Mouse (Mus musculus) midbrain, embryonic 12.5 days (tissue): Measurements from ENCODE around the gene Gm3012. TPM values are rescaled to one million over a fixed set of nuclear protein-coding genes. Genes with fewer than 3 reads are reported as not detected.
"Not testable (repeated sequence)": the region's sequence is repeated elsewhere in the genome, so short reads cannot be mapped to it uniquely, and the experiment has no call there.

ENCODE experiments used
- ATAC-seq: fragments of 200-750 bp; cut with Nextera tagmentation; 2 replicates; pipeline ENCODE4 v1.8.0; 2017; ENCODE audit warnings: low read depth, moderate TSS enrichment, moderate library complexity; ENCODE audit not compliant: low FRiP score
- H3K27ac ChIP-seq: fragments of 300-500 bp; sonication (generic); replicated peaks from 2 replicates; pipeline ENCODE4 v1.5.1; 2016; ENCODE audit warnings: mild to moderate bottlenecking
- H3K27me3 ChIP-seq: fragments of 300-500 bp; sonication (generic); 2 replicates; pipeline ENCODE4 v1.6.1; 2016; ENCODE audit warnings: mild to moderate bottlenecking
- H3K36me3 ChIP-seq: fragments of 300-500 bp; sonication (generic); 2 replicates; pipeline ENCODE4 v1.6.1; 2016
- H3K4me1 ChIP-seq: fragments of 300-500 bp; sonication (generic); 2 replicates; pipeline ENCODE4 v1.6.1; 2016
- H3K4me2 ChIP-seq: fragments of 300-500 bp; sonication (generic); replicated peaks from 2 replicates; pipeline ENCODE4 v1.6.1; 2016; ENCODE audit warnings: mild to moderate bottlenecking, moderate library complexity
- H3K4me3 ChIP-seq: fragments of 300-500 bp; sonication (generic); 2 replicates; pipeline ENCODE4 v1.5.1; 2016; ENCODE audit warnings: mild to moderate bottlenecking
- H3K9ac ChIP-seq: fragments of 300-500 bp; sonication (generic); replicated peaks from 2 replicates; pipeline ENCODE4 v1.6.1; 2016; ENCODE audit warnings: mild to moderate bottlenecking, moderate library complexity
- H3K9me3 ChIP-seq: fragments of 300-500 bp; sonication (generic); 2 replicates; pipeline ENCODE4 v1.6.1; 2016; ENCODE audit warnings: mild to moderate bottlenecking
- WGBS: fragments of 180-500 bp; shearing (Covaris S2); methylation state at CpG from one replicate; pipeline ENCODE4 v1.1.7; 2016; 5-methylcytosine and 5-hydroxymethylcytosine counted together
- polyA plus RNA-seq: library from polyadenylated mRNA; unstranded; fragments of >200 nt; fragmentation: Nextera tagmentation; extraction: Ambion mirVana; gene quantifications from 2 replicates; pipeline ENCODE4 v1.2.1, GENCODE M21; 2016

Gm3012 gene
- not detected in 2 replicates for polyA plus RNA-seq

DNA sequence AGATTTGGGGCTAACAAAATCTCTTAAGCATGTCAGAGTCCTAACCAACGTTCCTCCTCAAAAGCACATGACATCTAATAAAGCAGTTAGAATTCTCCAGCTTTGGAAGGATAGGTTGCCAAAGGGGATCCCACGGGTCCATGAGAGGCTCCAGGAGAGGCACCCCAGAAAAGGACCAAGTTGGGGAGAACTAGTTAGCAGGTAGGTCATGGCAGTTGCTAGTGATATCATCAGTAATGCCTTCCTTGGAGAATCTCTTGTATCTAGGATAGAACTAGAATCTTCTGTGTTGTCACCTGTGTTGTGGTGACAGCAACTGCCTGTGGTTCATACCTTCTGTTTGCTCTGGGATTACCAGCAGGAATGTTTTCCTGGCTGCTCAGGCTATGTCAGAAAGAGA lies at the start of gene Gm3012:
Gm3012 (plus strand) TSS at position 301 of the 400 bp plus-strand sequence.
- not testable (repeated sequence) for ATAC-seq, H3K27me3 ChIP-seq, H3K4me1 ChIP-seq, H3K9ac ChIP-seq, H3K4me3 ChIP-seq, H3K27ac ChIP-seq, H3K36me3 ChIP-seq, H3K4me2 ChIP-seq, H3K9me3 ChIP-seq
- WGBS, result no CpG with 5 or more reads among the region's 2 CpGs

DNA sequence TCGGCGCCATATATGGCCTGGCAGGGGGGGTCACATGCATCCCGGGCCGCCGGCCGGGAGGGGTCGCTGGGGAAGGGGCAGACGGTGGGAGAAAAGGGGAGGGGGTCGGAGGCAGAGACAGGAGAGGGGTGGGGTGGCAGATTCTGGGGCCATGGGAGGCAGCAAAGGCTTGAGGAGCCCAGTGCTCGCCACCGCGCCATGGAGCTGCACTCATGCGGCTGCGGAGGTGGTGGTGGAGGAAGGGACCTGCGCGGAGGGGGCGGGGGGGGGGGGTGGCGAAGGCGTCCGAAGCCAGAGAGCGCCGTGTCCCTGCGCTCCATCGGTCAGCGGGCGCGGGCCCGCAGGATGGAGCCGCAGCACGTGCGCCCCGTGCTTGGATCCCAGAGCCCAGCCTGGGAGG lies 17.4 kb downstream of the Gm3012 start, which contains the start of gene Gm3020:
Gm3020 (plus strand) TSS at position 301 of the 400 bp plus-strand sequence.
- H3K9me3 ChIP-seq, H3K9ac ChIP-seq, H3K27me3 ChIP-seq, H3K4me1 ChIP-seq, H3K4me3 ChIP-seq, H3K4me2 ChIP-seq, H3K27ac ChIP-seq, ATAC-seq, H3K36me3 ChIP-seq: not testable (repeated sequence)
- no CpG with 5 or more reads among the region's 32 CpGs for WGBS

DNA sequence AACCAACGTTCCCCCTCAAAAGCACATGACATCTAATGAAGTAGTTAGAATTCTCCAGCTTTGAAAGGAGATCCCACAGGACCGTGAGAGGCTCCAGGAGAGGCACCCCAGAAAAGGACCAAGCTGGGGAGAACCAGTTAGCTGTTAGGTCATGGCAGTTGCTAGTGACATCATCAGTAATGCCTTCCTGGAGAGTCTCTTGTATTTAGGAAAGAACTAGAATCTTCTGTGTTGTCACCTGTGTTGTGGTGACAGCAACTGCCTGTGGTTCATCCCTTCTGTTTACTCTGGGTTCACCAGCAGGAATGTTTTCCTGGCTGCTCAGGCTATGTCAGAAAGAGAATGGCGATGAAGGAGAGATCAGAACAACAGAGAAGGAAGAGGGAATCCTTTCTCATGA lies 54.2 kb downstream of the Gm3012 start, which contains the start of gene Gm3043:
Gm3043 (plus strand) TSS at position 301 of the 400 bp plus-strand sequence.
- not testable (repeated sequence) for H3K9me3 ChIP-seq, H3K36me3 ChIP-seq, H3K4me3 ChIP-seq, H3K9ac ChIP-seq, H3K27ac ChIP-seq, H3K4me2 ChIP-seq, H3K27me3 ChIP-seq, ATAC-seq, H3K4me1 ChIP-seq
- WGBS, result no CpG with 5 or more reads among the region's 3 CpGs

Other genes with a start within 250 kb of the Gm3012 start
- gene Gm10413, start 239.4 kb upstream of the Gm3012 start, polyA plus RNA-seq, result not detected in 2 replicates
- 2.9 and 3.4 TPM in 2 replicates for gene Gm10409, start 221.9 kb upstream of the Gm3012 start, polyA plus RNA-seq
- gene Gm3005, start 206.4 kb upstream of the Gm3012 start, polyA plus RNA-seq, result 1.7 and 2.8 TPM in 2 replicates
- not detected in 2 replicates for gene Gm10408, start 185.1 kb upstream of the Gm3012 start, polyA plus RNA-seq
- gene Gm3020, start 17.5 kb downstream of the Gm3012 start, polyA plus RNA-seq, result 2.9 and 3.4 TPM in 2 replicates
- gene Gm3043, start 54.3 kb downstream of the Gm3012 start, polyA plus RNA-seq, result not detected in 2 replicates
- 0.63 and 1.1 TPM in 2 replicates for gene Gm3002, start 175.6 kb downstream of the Gm3012 start, polyA plus RNA-seq
- gene Gm3033, start 211.7 kb downstream of the Gm3012 start, polyA plus RNA-seq, result 0.33 TPM in 1 of 2 replicates, not detected in the other
- not detected in 2 replicates for gene Gm2916, start 249.7 kb downstream of the Gm3012 start, polyA plus RNA-seq